Mouse (Mus musculus): ENCODE measurements around the gene Hcn2.
"Not testable (repeated sequence)": the region's sequence is repeated elsewhere in the genome, so short reads cannot be mapped to it uniquely, and the experiment has no call there.

Gene Hcn2

DNA sequence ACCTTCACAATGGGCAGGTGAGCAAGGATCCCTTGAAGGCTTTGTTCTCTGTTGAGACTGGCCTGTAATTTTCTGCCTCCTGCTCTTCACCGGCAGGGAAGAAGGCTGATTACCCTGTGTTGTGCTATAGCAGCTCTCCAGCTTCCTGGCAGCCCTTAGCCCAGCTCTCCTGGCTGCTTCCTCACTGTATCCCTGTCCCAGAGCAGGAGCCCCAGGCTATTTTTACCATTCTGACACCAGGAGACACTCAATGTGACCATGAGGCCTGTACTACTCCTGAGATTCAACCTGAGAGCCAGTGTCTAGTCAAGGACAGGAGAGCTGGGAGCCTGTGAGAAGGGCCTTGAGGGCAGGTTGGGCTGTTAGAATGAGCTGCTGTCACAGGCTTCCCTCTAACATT lies 29.7 kb upstream of the Hcn2 start:
- in situ Hi-C loops (cut with MboI; ENCODE audit: low sequenced_read_pairs): no loop called here

DNA sequence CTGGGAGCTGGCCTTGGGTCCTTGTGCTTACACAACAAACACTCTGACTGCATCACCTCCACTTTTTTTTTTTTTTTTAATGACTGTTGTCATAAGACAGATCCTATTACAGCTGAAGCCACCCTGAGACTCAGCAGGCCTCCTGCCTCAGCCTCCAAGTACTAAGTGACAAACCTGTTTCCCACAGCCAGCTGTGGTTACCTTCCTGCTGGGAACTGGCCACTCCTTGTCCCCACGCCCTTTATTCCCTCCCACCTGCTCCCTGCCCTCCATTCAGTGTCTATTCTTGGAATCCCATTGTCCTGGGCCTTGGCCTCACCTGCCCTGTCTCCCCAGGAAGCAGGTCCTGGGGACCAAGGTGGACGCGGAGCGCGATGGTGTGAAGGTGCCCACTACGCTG lies 28.9 kb upstream of the Hcn2 start:
- in situ Hi-C loops (cut with MboI; ENCODE audit: low sequenced_read_pairs): no loop called here

DNA sequence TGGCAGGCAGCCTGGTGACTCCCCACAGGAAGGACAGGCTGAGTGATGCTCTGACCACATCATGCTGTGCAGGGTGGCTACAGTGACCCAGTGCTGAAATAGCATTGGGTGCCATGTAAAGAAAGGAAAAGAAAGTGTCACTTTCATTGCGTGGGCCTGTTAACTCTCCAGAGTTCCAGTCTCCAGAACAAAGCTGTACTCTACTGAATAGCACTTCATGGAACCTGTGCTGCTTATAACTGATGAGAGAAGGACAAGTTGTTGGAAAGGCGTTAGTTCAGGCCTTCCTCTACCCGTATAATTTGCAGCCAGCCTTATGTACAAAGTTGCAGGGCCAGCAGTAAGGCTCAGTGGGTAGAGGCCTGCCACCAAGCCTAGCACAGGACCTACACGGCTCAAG lies 27.7 kb upstream of the Hcn2 start, which contains the start of gene Gzmm:
Gene Gzmm (plus strand): TSS at position 301 of the 400 bp plus-strand sequence.
- in situ Hi-C loops (cut with MboI; ENCODE audit: low sequenced_read_pairs): no loop called here

DNA sequence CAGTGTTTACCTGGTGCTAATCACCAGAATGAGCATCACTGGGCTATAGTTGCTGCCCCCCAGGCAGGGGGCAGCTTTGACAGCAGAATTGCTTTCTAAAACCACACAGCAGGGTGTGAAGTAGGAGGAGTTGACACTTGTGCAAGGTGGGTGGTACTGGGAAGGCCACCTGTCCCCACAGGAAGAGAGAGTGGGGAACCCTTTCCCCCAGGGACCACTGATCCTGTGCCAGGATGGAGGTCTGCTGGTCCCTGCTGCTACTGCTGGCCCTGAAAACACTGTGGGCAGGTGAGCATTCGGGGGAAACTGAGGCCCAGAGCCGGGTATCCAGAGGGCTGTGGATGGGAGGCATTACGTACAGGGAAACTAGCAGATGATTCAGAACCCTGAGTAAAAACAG lies 27.3 kb upstream of the Hcn2 start:
- in situ Hi-C loops (cut with MboI; ENCODE audit: low sequenced_read_pairs): no loop called here

DNA sequence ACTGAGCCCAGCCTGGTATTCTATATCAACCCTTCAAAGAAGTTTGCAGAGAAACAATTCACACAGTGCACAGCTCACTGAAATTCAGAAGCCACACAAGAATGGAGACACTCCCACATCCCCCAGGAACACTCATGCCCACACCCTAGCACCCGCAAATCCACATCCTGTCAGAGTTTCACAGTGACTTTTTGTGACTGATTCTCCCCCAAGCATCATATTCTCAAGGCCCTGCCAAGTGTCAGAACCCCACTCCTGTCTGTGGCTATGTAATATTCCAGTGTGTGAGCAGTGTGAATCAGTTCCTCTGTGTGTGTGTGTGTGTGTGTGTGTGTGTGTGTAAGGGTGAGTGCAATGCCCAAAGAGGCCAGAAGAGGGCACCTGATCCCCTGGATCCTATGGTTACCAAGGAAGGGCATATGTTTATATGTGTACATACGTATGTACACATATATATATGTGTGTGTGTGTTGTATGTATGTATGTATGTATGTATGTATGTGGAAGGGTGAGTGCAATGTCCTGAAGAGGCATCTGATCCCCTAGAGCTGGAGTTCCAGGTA lies 24.4 kb upstream of the Hcn2 start:
- in situ Hi-C loops (cut with MboI; ENCODE audit: low sequenced_read_pairs): no loop called here

DNA sequence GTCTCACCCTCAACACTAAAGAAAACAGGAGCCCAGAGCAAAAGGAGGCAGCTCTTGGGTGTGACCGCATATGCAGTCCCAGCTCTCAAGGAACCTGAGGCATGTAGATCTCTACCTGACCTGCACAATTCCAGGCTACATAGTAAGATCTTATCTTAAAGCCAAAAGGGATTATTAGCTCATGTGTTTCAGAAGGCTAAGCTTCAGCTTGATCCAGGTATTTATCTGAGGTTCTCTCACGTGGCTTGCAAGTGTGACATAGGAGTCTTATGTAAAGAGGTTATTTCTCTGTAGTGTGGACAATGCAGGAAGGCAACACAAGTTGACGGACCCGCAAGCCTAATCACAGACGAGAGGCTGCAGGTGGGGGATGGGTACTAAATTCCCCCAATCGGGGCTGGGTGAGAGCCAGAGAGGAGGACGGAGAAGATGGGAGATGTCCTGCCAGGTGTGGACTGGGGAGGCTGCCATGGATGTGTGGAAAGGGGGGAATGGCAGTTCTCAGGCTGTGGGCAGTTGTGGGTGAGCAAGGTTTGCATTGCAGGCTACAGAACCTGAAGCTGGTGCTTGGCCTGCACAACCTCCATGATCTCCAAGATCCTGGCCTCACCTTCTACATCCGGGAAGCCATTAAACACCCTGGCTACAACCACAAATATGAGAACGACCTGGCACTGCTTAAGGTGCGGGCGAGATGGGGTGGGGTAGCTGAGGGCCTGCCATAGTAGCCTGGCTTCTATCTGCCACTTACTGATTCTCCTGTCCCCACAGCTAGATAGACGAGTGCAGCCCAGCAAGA lies 22.7 kb upstream of the Hcn2 start:
- in situ Hi-C loops (cut with MboI; ENCODE audit: low sequenced_read_pairs): no loop called here

DNA sequence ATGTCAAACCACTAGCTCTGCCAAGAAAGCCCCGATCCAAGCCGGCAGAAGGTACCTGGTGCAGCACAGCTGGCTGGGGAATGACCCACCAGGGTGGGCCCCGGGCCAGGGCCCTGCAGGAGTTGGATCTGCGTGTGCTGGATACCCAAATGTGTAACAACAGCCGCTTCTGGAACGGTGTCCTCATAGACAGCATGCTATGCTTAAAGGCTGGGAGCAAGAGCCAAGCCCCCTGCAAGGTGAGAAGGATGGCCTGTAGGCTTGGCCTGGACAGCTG lies 22.1 kb upstream of the Hcn2 start:
- in situ Hi-C loops (cut with MboI; ENCODE audit: low sequenced_read_pairs): no loop called here

DNA sequence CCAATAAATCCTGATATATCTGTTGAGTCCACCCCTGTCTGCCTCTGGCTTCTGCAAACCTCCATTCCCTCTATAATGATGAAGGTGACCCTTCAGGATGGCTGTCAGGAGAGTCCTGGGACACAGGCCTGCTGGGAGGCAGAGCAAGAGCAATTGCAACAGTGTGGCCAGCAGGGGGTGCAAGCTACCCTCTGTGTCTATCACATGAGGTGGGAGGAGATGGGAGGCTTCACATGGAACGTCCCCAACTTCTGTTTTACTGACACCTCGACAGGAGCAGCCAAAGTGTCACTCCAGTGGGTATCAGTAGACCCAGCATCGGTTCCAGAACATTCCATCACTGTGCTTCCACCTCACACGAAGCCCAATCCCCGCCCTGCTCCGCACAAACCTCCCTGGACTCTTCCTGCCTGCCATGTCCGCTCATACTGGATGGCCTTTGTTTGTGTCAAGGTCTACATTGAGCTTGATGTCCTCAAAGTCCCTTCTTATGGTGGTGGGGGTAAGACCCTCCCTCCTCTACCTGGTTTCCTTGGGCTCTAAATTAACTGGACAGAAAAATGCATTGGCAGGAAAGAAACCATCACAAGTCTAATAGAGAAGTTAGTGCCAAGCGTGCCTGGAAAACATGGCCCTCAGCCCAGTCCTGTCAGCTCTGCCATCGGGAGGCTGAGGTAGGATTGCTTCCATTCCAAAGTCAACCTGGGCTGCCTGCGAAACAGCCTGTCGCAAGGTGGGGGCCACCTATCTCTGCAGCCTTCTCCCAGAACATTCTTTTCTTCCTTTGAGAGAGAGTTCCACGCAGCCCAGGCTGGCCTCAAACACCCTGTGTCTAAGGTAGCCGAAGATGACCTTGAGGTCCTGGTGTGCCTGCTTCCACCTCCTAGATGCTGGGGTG lies 21.0 kb upstream of the Hcn2 start:
- in situ Hi-C loops (cut with MboI; ENCODE audit: low sequenced_read_pairs): no loop called here

DNA sequence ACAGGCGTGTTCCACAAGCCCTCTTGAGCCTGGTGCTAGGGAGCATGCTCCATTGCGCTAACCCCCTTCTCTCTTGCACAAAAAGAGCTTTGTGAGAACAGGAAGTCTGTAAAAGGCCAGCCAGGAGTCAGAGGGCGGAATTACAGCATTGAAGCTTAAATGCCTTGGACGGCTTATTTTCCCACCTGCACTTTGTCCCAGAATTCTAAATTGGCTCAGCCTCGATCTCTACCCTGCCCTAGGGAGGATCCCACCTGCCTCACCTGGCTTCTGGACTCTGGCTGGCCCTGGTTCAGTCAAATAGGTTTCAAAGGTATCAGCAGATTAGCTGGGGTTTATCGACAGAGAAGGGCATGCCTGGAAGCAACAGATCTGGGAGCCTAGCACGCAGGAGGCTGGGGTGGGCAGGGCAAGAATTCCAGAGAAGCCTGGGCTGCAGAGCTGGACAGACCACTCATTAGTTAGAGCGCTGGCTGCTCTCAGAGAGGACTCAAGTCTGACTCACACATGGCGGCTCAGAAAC lies 20.2 kb upstream of the Hcn2 start:
- in situ Hi-C loops (cut with MboI; ENCODE audit: low sequenced_read_pairs): no loop called here

DNA sequence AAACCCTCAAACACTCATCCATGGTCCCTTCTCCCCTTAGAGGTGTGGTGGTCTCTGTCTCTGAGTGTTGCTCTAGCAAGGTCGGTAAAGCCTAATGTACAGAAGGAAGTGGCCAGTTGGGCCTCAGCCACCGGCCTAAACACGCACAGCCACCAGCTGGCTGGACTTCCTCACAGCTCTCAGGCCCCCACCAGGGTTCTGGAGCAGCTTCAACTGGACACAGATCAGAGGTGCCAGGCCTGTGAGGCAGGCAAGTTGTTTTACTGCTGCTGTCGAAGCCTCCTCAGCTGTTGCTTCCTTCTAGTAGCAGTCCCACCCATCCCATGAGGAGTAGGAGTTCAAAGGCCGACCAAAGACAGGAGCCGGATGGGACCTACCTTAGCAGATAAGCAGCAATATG lies 18.5 kb upstream of the Hcn2 start:
- in situ Hi-C loops (cut with MboI; ENCODE audit: low sequenced_read_pairs): no loop called here

DNA sequence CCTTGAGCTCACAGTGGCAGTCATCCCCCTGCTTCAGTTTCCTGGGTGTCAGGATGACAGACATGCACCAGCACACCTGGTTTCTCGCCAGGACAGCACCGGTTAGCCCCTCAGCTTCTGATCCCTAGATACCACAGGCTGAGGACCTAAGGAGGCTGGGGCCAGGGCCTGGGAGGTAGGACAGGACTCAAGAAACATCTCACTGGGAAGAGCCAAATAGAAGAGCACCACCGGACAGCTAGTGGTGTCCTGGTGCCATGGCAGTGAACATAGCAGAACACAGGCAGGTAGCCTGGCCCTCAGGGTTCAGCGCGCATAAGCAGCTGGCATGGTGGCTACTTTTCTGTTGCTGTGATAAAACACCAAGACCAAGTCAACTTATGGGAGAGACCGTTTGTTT lies 18.0 kb upstream of the Hcn2 start:
- in situ Hi-C loops (cut with MboI; ENCODE audit: low sequenced_read_pairs): no loop called here

DNA sequence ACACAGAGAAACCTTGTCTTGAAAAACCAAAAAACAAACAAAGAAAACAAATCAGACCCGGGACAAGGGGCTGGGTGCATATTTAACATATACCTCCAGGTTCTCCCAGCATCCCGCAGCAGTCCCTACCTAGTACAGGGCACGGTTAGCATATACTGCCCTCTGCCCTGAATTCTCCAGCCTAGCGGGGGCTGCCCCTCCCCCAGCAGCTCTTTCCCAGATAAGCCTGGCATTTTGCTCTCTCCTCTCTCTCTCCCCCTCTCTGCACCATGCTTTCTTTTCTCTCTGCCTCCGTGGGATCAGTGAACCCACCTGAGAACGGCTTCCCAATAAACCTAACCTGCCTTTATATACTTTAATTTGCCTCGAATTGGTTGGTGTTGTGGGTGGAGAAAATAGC lies 15.8 kb upstream of the Hcn2 start:
- in situ Hi-C loops (cut with MboI; ENCODE audit: low sequenced_read_pairs): no loop called here

DNA sequence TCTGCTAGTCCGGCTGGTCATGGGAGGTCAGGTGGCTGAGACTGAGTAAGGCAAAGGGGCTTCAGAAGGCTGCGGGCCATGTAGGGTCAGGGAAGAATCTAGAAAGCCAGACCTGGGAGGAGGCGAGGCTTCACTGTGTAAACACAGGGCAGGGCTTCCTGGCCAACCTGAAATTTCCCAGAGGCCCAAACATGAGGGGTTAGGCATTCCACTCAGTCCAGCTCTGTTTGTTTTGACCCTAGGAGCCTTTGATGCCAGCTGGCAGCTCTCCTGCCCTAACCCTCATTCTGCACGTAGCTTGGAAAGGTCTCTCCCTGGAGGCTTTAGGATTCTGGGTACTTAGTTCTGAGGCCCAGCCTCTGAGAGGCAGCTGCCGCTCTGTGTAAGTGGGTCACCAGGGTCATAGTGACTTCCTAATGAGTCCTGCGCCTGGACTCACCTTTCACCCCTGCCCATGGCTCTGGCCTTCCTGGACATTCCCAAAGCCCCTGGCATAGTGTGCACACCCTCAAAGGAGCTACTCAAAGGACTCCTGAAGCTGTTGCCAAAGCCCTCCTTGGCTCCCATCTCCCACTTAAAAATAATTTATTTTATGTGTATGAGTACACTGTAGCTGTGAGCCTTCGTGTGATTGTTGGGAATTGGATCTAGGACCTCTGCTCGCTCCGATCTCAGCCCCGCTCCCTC lies 14.8 kb upstream of the Hcn2 start:
- in situ Hi-C loops (cut with MboI; ENCODE audit: low sequenced_read_pairs): no loop called here

DNA sequence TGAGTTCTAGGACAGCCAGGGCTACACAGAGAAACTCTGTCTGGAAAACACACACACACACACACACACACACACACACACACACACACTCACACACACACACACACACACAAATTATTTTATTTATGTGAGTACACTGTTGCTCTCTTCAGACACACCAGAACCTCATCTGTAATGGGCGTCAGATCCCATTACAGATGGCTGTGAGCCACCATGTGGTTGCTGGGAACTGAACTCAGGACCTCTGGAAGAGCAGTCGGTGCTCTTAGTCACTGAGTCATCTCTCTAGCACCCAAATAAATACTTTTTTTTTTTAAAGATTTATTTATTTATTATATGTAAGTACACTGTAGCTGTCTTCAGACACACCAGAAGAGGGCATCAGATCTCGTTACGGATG lies 13.5 kb upstream of the Hcn2 start:
- in situ Hi-C loops (cut with MboI; ENCODE audit: low sequenced_read_pairs): not testable (repeated sequence)

DNA sequence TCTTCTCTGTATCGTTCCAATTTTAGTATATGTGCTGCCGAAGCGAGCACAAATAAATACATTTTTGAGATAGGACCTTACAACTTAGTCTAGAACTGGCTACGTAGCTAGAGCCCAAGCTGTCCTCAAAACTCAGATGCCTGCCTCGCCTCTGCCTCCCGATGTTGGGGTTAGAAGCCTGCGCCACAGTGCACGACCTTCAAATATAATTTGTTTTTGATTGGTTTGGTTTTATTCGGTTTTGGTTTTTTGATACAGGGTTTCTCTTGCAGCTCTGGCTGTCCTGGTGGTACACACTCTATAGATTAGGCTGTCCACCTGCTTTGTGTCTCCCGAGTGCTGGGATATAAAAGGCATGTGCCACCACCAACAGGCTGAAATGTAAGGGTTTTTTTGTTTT lies 12.9 kb upstream of the Hcn2 start:
- in situ Hi-C loops (cut with MboI; ENCODE audit: low sequenced_read_pairs): no loop called here

DNA sequence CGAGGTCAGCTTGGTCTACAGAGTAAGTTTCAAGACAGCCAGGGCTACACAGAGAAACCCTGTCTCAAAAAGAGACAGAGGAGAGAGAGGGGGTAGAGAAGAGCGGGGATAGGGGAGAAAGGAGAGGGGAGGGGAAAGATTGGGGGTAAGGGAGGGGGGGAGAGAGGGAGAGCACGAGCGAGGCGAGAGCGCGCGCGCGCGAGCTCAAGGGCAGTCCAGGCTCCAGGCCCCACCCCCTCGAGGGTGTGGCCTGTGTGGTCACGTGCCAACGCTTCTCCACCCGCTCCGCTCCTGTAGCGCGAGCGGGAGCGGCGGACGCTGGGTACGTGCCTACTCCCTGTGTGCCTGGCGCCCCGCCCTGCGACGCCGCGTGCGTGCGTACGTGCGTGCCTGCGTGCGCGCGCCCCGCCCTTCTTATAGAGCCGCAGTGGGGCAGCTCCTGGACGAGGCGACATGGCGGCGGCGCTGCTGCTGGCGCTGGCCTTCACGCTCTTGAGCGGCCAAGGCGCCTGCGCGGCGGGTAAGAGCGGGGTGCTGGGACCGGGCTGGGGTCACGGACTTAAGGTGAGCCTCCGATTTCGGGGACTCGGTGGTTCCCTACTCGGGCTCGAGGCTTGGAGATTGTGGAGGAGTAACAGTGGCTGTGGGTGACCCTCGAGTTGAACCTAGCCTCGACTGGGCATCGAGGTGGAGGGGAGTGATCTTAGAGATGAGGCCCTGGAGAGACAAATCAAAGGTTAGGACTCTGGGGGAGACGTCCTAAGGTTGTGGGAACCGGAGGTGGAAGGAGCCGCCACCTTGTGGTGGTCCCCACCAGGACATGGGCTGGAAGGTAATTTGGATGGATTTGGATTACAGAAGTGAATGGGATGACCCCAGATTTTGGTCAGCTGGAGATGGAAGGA lies 12.1 kb upstream of the Hcn2 start, which contains the start of gene Bsg:
Gene Bsg (plus strand): TSS at position 427 of the 905 bp plus-strand sequence.
- in situ Hi-C loops (cut with MboI; ENCODE audit: low sequenced_read_pairs): no loop called here

DNA sequence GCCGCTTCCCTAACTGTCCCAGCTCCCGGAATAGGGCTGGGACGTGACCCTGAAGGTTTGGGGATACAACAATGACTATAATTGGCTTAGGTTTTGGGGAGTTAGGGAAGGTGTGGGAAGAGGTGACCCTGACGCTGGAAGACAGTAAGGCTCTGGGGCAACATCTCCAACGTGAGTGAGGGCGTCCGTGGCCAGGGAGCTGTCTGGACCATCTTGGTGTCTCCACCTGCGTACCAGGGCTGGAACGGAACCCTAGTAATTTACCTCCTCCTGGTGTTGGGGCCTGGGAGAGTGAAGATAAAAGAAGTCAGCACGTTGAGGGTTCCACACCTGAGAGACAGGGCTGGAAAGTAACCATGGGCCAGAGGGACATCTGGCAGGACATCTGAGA lies 11.5 kb upstream of the Hcn2 start:
- in situ Hi-C loops (cut with MboI; ENCODE audit: low sequenced_read_pairs): no loop called here

DNA sequence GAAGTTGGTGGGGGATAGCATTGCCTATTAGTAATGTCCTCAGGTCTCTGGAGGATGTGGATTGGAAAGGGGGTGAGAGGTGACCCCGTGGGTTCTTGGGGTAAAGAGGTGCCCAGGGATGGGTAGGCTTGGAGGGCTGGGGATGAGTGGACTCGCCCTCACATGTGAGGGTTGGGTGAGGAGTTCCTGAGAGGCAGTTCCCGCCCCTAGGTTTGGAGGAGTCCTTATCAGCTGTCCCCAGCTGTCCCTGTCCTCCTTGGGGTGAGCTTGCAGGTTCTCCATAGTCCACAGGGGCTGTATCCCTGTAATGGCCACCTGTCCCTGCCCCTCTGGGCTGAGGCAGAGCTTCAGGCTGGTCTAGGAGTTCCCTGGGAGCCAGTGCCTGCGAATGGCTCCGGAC lies 10.5 kb upstream of the Hcn2 start:
- in situ Hi-C loops (cut with MboI; ENCODE audit: low sequenced_read_pairs): no loop called here

DNA sequence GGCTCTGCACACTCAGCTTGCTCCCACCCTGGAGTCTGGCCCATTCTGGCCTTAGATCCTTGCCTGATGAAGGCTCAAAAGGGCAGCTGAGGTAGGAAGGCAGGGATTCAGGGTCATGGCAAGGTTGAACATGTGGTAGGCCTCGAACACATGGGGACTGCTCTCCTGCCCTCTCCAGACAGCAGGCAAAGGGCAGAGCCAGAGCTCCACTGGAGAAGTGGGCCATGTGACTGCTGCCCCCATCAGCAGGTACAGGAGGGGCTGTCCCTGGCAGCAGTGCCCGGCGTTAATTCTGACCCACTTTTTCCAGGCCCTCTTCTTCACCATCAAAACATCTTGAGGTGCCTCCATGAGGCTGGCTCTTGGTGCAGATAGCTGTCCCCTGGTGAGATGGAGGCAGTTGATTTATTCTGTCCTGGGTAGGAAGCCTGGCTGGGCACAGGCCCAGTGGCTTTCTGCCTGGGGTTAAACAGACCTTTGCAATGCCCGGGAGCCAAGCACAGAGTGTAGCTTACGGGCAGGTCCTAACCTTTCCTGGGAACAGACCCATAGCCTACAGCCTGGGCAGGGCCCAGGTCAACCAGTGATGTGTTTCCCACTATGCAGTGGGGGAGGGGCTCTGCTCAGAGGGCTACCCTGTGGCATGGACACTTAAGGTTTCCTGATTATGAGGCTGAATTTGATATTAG lies 9.9 kb upstream of the Hcn2 start:
- in situ Hi-C loops (cut with MboI; ENCODE audit: low sequenced_read_pairs): no loop called here

DNA sequence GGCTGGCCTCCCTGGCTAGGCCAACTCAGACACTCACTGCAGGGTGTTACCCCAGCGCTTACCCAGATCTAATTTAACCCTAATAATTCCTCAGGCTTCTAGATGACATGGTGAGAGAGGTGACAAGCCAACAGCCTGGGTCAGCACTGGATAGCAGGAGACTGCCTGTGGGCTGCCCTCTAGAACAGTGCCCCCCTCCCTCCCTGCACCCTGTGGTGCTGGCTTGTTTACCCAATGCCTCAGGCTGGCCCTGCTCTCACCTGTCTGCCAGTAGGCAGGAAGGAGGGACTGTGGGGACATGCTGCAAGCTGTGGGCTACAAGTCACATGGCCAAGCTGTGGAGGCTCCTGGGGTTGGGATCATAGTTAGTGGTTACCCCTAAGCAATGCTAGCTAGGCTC lies 9.3 kb upstream of the Hcn2 start:
- in situ Hi-C loops (cut with MboI; ENCODE audit: low sequenced_read_pairs): no loop called here
